Mouse (Mus musculus) myocyte (in vitro differentiated cells): Measurements from ENCODE around the gene Pan3.

Experiments used
- CEBPB ChIP-seq: IDR thresholded peaks from 2 replicates; pipeline ENCODE4 v1.6.1; 2011; ENCODE audit warnings: mild to moderate bottlenecking, moderate library complexity; ENCODE audit not compliant: poor library complexity, insufficient read depth, severe bottlenecking
- MAX ChIP-seq: IDR thresholded peaks from one replicate; pipeline ENCODE4 v1.6.1; 2011; ENCODE audit warnings: low read depth, mild to moderate bottlenecking, control low read depth
- MYOD1 ChIP-seq, 3 experiments: IDR thresholded peaks; one replicate each; pipeline ENCODE4 v1.6.1; 2011; ENCODE audit warnings: control low read depth in 2 of 3, low read depth in 2 of 3, mild to moderate bottlenecking in 2 of 3, moderate library complexity in 1 of 3; ENCODE audit not compliant: insufficient read length in 2 of 3, control insufficient read depth in 1 of 3
- POLR2A ChIP-seq: IDR thresholded peaks from one replicate; pipeline ENCODE4 v1.6.1; 2011; ENCODE audit warnings: low read depth, mild to moderate bottlenecking, control low read depth, moderate library complexity; ENCODE audit not compliant: insufficient read length

DNA sequence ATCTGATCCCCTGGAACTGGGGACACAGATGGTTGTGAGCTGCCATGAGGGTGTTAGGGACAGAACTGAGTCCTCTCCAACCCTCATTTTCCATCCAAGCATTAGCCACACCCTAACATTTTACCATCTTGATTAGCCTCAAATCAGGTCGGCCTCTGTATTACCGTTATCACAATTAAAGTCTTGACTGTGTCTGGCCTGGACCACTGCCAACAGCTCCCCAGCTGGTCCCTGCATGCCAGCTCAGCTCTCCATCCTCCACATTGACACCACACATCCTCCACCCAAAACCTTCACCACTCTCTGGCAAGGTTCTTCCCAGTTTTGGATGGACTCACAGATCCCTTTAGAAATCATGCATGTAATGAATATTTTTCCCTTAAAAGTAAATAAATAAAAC lies 39.2 kb upstream of the Pan3 start:
- TF ChIP-seq CEBPB (no peak), POLR2A (no peak), MAX (no peak), MYOD1 (IDR thresholded peaks at IDR 0.05; ENCODE audit: control insufficient read depth in 1 of 3, insufficient read length in 2 of 3, low read depth in 2 of 3) (no peak)
